Mouse (Mus musculus): ENCODE results near the gene Tcl1b4.
A peak's percentile ranks its signal among the peaks of the same experiment; 100 is the strongest.

Gene Tcl1b4

GRCm38 (mm10) chr12:105248763-105249233 is 47.0 kb downstream of the Tcl1b4 start:
- DNase-seq (ENCODE audit: low spot score) = peak; percentile 48

DNA sequence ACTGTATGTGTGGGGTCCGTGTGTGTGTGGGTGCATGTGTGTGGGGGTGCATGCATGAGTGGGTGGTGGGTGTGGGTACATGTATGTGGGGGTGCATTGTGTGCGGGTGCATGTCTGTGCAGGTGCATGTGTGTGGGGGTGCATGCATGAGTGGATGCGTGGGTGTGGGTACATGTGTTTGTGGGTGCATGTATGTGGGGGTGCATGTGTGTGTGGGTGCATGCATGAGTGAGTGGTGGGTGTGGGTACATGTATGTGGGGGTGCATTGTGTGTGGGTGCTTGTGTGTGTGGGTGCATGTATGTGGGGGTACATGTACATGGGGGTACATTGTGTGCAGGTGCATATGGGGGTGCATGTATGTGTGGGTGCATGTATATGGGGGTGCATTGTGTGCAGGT is 52.0 kb downstream of the Tcl1b4 start:
- DNase-seq (ENCODE audit: low spot score) = no peak
